Mouse (Mus musculus): ENCODE data around the gene Gm20695.
"Not testable (repeated sequence)": the region's sequence is repeated elsewhere in the genome, so short reads cannot be mapped to it uniquely, and the experiment has no call there.

The Gm20695 gene

DNA sequence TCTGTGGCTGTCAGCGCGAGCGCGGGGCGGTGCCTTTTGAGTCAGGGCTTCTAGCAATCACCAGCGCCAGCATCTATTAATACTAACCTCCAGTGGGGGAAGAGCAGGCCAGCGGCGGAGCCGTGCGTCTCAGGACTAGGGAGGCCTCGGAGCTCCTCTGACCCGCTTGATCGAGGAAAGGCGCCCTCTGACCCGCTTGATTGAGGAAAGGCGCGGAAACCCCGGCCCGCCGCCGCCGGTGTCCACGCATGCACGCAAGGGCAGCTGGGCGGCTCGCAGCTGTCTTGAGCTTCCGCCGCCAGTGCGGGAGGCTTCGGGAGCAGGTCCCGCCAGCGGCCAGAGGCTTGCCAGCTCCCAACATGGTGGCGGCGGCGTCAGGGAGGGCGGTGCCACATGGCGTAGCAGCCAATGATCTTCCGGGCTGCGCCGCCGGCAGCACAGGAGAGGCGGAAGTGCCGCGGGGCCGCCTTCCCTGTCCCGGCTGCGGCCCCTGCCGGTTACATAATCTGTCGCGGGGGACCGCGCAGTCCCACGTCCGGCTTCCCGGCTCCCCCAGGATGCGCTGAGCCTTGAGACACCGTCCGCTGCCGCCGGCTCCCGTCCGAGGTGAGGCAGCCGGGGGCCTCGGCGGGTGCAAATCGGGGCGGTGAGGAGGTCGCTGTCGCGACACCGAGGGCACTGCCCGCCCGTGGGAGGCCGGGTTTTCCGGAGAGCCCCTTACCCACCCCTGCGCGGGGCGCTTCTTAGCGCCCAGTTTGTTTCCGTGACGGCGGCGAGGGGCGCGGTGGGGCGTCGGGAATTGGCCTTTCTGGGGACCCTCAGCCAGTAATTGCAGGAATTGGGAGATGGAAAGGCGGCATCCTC lies at the start of gene Gm20695, which contains the start of gene Zfp597:
Gene Gm20695, plus strand, starts transcription at position 448 of the 864 bp plus-strand sequence.
Gene Zfp597, minus strand, starts transcription at position 361 of the 864 bp plus-strand sequence.
- peak; percentile 84 to 90 for DNase-seq (ENCODE audit: low spot score in 2 of 2)

DNA sequence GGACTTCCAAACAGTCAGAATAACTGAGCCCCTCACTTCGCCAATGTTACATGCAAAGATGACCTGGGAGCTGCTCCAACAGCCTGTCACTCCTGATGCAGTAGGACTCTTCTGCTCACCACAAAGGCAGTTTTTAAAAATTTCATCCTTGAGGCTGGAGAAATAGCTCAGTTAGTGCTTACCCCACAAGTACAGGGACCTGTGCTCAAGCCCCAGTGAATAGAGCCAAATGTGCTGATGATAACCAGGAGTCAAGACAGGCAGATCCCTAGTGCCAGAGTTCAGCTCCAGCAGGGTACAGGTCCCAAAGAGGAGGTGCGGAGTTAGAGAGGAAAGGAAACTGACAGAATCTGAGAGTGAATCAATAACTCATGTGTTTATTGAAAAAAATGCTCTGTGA lies 49.0 kb upstream of the Gm20695 start:
- no peak for DNase-seq (ENCODE audit: low spot score in 2 of 2)

DNA sequence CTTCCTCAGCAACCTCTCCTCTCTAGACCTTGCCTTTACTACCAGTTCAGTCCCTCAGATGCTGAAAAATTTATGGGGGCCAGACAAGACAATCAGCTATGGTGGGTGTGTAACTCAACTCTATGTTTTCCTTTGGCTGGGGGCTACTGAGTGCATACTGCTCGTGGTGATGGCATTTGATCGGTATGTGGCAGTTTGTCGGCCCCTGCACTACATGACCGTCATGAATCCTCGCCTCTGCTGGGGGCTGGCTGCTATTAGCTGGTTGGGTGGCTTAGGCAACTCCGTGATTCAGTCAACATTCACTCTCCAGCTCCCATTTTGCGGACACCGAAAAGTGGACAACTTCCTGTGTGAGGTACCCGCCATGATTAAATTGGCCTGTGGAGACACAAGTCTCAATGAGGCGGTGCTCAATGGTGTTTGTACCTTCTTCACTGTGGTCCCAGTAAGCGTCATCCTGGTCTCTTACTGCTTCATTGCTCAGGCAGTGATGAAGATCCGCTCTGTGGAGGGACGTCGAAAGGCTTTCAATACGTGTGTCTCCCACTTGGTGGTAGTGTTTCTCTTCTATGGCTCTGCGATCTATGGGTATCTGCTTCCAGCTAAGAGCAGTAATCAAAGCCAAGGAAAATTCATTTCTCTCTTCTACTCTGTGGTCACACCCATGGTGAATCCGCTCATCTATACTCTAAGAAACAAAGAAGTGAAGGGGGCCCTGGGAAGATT lies 45.1 kb upstream of the Gm20695 start:
- no peak for DNase-seq (ENCODE audit: low spot score in 2 of 2)

DNA sequence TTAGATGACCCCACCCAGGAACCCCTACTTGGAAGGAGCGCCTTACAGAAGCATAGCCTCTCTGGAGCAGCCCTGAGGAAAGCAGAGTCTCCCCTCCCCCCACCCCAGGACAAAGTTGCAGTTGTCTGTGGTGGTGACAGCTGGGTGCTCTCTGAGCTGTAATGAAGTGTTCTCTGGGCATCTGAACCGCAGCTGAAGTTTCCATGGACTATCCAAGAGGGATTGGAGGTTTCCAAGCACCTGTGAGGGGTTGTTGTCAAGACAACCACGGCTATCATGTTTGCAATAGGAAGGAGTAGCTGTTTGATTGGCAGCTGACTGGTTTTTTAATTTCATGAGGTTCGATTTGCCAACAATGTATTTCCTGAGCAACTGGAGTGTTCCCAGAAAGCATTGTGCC lies 41.5 kb upstream of the Gm20695 start:
- no peak for DNase-seq (ENCODE audit: low spot score in 2 of 2)

DNA sequence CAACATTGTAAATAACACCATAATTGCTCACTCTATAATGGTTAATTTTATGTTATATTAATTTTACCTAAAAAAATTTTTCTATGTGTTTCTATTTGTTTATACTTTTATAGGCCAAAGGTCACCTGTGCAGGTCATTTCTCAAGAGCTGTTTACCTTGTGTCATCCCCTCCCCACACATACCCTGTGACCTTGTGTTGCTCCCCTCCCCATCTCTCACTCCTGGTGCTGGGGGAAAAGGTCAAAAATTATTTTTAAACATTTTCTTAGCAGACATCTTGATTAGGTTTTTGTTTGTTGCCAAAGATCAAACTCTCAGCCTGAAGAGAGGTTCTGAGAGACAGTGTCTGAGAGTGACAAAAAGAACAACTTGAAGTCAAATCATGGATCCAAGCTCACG lies 40.7 kb upstream of the Gm20695 start:
- no peak for DNase-seq (ENCODE audit: low spot score in 2 of 2)

DNA sequence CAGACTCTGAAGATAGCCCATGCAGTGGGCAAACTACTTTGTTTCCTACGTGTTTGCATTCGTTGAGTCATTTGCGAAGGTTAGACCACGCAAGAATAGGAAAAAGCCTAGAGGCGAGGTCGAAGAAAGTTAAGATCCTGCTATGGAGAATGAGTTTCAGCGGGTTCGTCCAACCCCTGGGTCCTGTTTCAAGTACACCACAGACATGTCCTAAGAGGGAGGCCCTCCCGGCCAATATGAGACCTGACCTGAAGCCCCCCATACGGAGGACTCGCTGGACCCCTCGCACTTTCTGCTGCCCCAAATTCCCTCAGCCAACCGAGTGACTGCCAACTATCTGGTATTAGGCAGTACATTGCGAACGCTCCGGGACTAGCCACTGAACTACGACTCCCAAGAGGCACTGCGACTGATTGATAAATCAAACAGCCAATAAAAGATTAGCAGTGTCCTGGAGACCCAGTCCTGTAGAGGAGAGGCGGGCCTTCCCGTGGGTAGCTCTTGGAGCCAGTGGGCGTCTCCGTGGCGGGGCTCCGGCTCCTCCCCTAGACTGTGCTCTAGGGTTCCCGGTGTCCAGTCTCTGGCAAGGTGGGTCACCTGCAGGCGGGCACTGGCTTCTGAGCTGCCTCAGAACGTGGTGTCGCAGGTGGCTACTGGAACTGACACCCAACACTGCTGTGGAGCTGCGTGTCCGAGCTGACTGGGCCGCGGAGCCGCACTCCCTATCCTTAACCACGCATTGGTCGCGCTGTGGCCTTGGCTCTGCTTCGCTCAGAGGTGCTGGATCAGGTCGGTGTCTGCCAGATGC lies 37.5 kb upstream of the Gm20695 start, which contains the start of gene Zfp174:
Gene Zfp174, plus strand, starts transcription at position 558 of the 808 bp plus-strand sequence.
- DNase-seq (ENCODE audit: low spot score in 2 of 2), result peak; percentile 87 to 90

DNA sequence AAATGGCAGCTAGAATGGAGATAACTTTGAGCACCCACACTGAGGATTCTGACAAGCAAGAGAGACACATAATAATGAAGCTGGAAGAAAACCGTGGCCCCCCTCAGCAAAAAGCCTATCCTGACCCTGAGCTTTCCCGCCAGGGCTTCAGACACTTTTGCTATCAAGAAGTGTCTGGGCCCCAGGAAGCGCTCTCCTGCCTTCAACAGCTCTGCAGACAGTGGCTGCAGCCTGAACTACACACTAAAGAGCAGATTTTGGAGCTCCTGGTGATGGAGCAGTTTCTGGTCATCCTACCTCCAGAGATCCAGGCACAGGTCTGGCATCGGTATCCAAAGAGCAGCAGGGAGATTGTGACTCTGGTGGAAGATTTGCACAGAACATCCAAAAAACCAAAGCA lies 36.6 kb upstream of the Gm20695 start:
- no peak for DNase-seq (ENCODE audit: low spot score in 2 of 2)

DNA sequence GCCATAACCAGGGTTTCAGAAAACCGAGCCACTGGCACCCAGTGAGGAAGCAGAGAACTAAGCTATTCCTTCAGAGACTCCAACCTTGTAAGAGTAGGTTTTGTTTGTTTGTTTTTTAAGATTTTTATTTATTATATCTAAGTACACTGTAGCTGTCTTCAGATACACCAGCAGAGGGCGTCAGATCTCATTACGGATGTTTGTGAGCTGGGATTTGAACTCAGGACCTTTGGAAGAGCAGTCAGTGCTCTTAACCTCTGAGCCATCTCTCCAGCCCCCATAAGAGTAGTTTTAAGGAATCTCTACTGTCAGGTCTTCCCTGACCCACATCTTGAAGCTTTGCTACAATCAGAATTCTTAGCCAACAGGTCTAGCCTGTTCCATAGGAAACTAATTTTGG lies 36.0 kb upstream of the Gm20695 start:
- DNase-seq (ENCODE audit: low spot score in 2 of 2), result no peak

DNA sequence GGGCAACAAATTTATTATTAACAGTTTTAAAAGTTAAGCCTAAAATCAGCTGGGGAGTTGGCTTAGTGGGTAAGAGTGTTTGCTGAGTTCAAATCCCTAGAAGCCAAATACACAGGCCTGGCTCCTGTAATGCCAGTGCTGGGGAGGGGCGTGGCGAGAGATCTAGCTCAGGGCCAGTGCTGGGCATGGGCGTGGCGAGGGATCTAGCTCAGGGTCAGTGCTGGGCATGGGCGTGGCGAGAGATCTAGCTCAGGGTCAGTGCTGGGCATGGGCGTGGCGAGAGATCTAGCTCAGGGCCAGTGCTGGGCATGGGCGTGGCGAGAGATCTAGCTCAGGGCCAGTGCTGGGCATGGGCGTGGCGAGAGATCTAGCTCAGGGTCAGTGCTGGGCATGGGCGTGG lies 33.1 kb upstream of the Gm20695 start:
- not testable (repeated sequence) for DNase-seq (ENCODE audit: low spot score in 2 of 2)

DNA sequence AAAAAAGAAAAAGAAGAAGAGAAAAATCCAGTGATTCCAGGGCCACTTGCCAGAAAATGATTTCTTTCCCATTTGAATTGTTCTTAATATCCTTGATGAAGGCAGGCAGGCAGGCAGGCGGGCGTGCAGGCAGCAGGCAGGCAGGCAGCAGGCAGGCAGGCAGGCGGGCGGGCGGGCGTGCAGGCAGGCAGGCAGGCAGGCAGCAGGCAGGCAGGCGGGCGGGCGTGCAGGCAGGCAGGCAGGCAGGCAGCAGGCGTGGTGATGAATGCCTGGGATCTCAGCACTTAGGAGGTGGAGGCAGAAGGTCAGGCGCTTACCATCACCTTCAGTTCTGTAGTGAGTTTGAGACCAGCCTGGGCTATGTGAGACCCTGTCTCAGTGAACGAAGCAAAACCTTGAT lies 31.9 kb upstream of the Gm20695 start:
- DNase-seq (ENCODE audit: low spot score in 2 of 2), result no peak

DNA sequence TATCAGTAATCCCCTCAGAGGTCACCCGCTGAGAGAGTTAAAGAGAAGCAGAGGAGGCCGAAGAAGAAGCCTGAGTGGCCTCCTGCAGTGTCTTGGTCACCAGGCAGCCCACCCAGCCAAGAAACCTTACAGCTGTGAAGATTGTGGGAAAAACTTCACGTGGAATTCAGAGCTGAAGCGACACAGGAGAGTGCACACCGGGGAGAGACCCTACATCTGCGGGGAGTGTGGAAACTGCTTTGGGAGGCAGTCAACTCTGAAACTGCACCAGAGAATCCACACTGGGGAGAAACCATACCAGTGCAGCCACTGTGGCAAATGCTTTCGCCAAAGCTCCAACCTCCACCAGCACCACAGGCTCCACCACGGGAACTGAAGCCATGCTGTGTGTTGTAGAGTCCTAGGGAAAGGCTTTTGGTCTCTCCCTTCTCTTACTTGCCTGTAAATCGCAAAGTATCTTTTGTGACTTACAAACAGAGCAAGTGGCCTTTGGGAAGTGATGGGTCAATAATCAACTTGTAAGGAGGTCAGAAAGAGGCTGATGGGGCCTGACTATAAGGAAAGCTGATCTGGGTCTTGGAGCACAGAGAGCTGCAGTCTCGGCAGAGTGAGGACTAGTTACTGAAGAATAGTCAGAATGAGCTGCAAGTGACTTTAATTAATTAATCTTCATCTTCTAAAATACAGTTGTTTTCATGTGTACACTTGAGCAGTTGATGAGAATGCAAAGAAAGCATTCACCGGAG lies 29.8 kb upstream of the Gm20695 start:
- DNase-seq (ENCODE audit: low spot score in 2 of 2), result no peak

DNA sequence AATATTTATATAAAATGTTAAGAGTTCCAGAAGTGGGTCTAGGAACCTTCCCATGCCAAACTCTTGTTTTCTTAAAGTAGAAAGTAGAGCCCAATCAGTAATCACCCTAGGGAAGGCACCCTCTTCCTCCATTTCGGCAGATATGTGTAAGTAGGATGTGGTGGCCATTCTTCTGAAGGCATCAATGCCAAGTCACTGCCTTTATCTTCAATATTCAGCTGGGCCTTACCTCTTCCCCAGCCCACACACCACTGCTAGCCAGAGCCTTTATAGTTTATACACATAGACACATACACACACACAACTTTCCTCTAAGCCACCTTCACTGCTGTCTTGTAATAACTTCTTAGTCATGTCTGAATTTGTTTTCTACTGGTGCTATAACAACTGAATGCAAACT lies 28.7 kb upstream of the Gm20695 start:
- no peak for DNase-seq (ENCODE audit: low spot score in 2 of 2)

DNA sequence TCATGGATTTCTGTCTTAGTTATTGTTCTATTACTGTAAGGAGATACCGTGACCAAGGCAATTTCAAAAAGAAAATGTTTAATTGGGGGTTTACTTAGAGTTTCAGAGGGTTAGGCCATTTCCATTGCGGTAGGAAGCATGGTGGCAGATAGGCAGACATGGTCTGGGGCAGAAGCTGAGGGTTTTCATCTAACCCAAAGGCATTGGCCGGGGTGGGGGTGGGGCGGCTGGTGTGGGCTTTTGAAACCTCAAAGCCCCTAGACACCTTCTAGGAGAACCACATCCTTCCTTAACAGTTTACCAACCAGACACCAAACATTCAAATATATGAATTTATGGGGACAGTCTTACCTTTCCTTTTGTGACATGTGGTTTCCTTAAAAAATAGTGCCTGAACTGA lies 25.2 kb upstream of the Gm20695 start:
- no peak for DNase-seq (ENCODE audit: low spot score in 2 of 2)

DNA sequence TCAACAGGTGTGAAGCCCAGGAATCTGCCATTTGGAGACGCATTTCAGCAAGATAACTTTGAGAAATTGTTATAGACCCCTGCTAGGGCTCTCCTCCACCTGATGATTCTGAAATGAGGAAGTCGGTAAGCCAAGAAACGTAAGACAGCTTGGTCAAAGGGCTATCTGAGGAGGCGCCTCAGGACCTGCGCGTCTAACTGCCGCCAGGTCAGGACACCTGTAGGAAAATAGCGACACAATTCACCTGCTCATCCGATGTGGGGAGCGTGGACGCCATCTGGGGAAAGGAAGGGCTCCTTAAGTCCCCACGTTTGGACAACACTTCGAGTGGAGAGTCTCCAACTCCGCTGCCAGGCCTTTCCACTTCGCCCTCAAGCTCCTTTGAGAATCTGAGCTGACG lies 12.6 kb upstream of the Gm20695 start:
- no peak for DNase-seq (ENCODE audit: low spot score in 2 of 2)

DNA sequence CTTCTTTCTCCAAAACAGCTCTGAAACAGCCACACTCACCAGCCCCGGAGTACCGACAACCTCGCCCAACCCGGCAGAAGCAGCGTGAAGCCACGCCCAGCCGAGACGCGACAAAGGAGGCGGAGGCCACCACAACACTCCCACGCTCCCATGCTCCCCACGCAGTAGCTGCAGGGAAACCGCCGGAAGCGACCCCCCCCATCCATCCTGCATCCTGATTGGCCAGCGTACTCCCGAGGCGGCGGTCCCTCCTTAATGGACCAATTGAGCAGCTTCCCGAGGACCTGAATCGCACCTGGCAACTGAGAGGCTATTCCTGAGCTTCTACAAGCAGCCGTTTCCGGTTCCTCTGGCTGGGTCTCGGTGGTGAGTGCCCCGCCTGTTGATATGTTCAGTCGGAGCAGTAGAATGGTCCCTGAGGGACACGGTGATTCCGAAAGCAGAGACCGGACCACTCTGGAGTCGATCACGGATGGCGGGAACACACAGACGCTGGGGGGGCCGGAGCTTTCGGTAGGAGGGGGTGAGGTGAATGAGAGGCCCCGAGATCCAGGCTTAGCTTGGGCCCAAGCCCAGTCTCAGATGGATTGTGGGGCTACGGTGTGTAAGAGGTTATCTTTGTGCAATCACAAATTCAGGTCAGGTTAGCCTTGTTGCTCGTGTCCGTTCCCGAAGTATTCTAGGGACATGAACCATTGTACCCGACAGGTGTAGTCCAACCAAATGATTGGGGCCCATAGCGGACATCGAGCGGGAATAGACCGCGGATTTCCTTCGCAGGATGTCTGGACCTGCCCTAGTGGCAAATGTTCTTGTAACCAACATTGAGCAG lies 12.0 kb upstream of the Gm20695 start, which contains the start of gene Naa60:
Gene Naa60, plus strand, starts transcription at position 160 of the 832 bp plus-strand sequence.
- peak; percentile 83 to 87 for DNase-seq (ENCODE audit: low spot score in 2 of 2)

DNA sequence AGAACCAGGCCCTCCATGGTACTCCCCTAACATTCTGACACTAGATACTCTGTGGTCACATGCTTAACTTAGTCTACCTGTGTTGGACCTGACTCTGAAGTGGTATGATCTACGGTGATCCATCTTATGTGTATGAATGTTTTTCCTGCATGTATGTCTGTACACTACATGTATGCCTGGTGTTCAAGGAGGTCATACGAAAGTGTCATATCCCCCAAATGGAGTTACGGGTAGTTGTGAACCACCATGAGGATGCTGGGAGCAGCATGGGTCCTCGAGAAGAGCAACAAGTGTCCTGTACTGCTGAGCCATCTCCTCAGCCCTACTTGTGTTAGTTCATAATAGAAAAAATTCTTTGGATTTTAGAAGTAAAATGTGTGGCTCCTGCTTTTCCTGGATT lies 8.1 kb upstream of the Gm20695 start:
- no peak for DNase-seq (ENCODE audit: low spot score in 2 of 2)

DNA sequence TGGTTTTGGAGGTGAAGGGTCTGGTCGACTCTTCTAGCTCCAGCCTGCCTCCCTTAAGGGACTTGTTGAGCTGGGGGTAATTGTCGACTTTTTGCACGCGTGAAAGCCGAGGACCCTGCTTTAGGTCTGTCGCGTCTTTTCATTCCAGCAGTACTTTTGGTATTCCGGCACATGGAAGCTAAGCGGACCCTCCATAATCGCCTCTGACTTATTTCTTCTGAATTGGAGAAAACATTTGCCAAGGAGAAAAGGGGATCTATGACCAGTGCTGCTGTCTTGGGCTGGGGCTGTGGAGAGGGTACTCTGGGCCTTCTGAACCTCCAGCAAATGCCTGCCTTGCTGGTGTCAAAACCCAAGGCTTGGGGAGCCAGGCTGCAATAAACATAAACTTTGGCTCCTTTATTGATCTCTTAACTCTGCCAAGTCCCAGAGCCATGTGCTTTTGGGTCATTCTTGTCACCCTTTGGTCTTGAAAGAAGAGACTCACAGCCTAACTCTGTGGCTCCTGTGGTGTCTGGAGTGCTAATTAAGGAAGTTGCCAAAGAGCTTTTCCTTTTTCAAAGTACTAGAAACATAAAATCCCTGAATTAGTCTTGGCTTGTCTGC lies 720 bp downstream of the Gm20695 start:
- DNase-seq (ENCODE audit: low spot score in 2 of 2), result no peak

DNA sequence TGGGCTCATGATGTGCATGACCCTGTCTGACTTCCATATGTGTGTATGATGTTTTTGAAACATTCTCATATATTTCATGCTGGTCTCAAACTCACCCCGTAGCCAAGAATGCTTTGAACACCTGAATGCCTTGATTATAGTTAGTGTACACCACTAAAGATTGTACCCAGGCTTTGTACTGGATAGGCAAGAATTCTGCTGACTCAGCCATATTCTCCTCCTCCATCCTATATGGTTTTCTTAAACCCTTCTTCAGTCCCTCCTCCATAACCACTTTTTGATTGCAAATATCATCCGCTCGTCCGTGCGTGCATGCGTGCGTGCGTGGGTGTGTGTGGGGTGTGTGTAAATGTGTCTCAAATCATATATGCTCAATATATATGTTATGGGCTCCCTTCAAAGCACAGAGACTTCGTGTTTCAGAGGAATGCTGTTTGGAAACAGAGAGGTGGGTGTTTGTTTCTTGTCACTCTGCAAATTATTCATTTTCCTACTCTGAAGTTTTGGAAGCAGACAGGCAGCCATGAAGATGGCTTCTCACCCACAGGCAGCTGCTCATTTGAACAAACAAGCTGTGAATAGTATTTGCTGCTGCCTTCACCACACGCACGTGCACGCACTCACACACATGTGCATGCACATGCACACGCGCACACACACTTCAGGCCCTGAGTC lies 7.3 kb downstream of the Gm20695 start:
- DNase-seq (ENCODE audit: low spot score in 2 of 2), result no peak

DNA sequence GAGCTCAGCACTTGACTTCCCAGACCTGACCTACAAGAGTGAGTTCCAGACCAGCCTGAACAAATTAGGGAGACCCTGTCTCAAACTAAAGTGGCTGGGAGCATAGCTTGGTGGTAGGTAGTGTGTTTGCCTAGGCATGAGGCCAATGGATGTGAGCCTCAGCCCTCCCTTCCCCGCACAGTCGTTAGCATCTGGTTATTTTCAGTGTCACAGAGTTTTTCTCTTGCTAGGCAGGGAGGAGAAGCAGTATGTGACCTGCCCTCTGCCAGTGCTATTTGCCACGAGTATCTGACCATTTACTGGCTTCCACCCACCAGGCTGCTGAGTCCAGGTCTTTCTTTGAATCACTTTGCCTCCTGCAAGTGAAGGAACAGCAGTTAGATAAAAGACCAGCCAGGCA lies 9.3 kb downstream of the Gm20695 start:
- no peak for DNase-seq (ENCODE audit: low spot score in 2 of 2)
